Mouse (Mus musculus) naive thymus-derived CD4-positive, alpha-beta T cell, adult 2 months (primary cell): ENCODE measurements around the gene Cdk5rap3.

Source experiments
- DNase-seq: peaks from one replicate; pipeline ENCODE4 v3.0.0-alpha.2; 2011; ENCODE audit warnings: low read depth

Cdk5rap3 gene

DNA sequence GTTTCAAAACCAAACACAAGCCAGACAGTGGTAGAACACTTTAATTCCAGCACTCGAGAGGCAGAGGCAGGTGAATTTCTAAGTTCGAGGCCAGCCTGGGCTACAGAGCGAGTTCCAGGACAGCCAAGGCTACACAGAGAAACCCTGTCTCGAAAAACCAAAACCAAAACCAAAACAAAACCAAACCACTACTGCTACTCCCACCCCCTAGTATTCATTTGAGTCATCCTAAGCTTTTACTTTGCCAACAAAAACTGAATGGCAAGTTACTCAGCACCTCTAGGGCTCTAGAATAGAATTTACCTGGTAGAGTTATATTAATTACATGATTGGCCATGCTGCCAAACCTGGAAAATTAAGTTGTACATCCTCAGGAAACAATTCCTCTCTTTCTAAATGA, 56.7 kb downstream of the Cdk5rap3 start:
- DNase-seq, result no peak

DNA sequence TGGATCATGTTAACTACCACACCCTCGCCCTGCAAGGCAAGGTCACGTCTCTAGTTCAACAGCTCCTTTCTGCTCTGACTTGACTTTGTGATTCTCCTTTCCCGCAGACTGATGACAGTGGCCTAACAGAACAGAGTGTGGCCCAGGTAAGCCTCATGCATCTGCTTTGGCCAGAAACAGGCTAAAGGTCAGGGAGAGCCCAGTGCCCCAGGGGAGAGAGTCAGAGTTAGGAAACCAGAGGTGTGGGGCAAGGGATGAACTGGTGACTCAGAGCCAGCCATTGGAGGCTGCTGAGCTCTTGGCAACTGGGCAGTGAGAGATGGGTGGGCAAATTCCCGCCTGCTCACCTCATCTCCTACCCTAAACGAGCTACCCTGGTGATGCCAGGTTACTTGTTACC, 58.9 kb downstream of the Cdk5rap3 start:
- no peak for DNase-seq
